Mouse (Mus musculus): ENCODE data around the gene Glrp1.

DNA sequence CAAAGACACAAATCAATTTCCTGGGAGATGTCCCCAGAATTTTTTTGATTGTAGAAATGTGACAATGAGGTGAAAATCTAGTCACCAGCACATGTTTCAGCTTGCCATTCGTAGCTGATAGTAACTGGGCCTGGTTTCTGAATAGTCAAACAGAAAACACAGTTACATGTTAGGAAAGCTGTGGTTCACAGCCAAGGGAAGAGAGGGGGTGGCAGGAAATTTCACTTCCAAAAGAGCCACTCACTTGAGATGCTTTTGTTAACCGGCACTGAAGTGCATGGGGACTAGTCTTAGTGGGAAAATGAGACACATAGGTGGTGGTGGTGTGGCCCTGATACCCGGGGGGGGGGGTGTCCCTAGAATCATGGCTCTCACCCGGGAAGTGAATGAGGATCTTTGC is 33.7 kb upstream of the Glrp1 start:
- TF ChIP-seq CTCF (IDR thresholded peaks at IDR 0.05; ENCODE audit: low read depth), result no peak
- no peak for TF ChIP-seq EP300 (IDR thresholded peaks at IDR 0.05; ENCODE audit: low read depth)

All from heart, postnatal 0 days (tissue).